Mouse (Mus musculus): Measurements from ENCODE around the gene Zbtb49.

The Zbtb49 gene

DNA sequence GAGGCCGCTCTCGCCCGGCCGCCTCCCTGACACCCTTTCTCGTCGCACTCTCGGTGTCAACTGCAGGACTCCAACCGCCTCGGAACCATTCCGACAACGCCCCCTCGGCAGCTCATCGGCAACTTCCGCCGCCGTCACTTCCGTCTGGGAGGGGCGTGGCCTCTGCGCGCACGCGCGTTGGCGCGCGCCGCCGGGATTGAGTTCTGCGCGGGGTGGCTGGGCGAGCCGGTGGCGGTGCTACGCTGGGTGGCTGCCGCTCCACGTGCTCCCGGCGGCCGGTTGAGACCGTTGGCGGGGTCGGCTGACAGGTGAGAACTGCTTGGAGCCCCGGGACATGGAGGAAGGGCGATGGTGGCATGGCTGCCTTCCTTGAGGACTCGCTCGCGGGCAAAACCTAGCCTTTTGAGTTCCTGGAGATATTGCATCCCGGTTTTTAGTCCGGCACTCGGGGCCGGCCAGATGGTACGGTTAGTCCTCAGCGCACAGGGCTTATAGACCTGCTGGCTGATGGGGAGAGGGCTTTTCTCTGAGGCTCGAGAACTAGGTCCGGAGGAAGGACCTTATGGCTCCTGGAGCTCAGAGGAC is at the start of gene Zbtb49, which contains the start of gene Lyar:
Gene Zbtb49 (minus strand): TSS at position 130 of the 585 bp plus-strand sequence.
Gene Lyar (plus strand): TSS at position 143 of the 585 bp plus-strand sequence.
- peak; percentile 93 to 94 for DNase-seq (ENCODE audit: low spot score in 2 of 2)

DNA sequence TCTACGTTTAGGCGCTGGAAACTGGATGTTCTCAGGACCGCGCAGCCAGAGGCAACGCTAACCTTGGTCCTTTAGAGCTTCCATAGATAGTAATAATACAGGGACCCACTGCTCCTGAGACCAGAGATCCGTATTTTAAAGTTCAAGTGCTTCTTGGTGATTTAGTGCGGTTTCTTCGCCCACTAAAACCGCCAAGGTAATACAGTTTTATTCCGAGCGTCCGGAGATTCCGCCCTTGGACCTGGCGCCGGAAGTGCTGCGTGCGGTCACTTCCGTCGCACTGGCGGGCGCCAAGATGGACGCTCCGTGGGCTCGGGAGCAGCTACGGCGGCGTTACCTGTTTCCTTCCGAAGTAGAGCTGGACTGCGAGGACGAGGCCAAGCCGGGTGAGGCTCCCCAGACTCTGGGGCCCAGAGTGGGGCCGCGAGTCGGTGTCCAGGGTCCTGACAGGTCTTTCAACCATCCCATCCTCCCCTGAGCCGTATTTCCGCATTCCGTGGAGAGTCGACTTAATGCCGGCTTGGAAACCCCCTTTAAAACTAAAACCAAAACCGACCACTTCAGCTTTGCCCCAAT is 39.9 kb upstream of the Zbtb49 start, which contains the start of gene Tmem128:
Gene Tmem128 (plus strand): TSS at position 79 of the 576 bp plus-strand sequence.
- peak; percentile 57 to 67 for DNase-seq (ENCODE audit: low spot score in 2 of 2)

DNA sequence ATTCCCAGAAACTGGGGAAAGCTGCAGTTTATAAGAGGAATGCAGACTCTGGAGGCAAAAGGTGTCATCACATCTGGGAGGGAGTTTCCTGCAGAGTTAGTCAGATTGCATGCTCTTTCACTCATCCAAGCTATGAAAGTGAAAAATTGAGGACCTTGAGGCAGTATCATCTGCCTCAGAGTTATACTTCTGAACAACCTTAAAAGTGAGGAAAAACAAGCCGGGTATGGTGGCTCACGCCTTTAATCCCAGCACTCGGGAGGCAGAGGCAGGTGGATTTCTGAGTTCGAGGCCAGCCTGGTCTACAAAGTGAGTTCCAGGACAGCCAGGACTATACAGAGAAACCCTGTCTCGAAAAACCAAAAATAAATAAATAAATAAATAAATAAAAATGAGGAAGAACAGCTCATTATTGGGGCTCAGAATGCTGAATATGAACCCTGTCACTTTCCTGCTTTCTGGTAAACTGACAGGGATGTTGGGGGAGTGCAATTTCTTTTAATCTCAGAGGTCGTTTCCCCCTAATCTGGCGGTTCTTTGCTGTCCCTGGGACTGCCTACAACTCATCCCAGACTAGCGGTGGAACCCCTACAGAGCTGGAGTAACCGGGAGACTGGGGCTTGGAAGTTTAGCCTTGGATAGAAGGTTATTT is 39.3 kb upstream of the Zbtb49 start:
- DNase-seq (ENCODE audit: low spot score in 2 of 2) = no peak

DNA sequence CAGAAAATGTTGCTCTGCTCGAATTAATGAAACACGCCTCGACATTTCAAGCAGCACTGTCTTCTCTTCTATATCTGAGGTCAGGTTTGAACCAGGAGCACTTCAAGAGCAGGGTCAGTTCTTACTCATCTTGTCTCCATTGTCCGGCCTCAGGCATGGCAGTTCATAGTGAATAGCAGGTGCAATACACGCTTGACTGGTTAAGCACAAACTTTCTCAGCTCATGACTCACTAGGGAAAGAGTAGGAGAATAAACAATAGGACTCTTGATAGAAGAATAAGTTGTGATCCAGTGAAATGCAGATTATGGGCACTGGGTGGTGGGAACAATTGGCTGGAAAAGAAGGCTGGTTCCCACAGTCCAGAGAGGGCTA is 38.5 kb upstream of the Zbtb49 start:
- no peak for DNase-seq (ENCODE audit: low spot score in 2 of 2)

DNA sequence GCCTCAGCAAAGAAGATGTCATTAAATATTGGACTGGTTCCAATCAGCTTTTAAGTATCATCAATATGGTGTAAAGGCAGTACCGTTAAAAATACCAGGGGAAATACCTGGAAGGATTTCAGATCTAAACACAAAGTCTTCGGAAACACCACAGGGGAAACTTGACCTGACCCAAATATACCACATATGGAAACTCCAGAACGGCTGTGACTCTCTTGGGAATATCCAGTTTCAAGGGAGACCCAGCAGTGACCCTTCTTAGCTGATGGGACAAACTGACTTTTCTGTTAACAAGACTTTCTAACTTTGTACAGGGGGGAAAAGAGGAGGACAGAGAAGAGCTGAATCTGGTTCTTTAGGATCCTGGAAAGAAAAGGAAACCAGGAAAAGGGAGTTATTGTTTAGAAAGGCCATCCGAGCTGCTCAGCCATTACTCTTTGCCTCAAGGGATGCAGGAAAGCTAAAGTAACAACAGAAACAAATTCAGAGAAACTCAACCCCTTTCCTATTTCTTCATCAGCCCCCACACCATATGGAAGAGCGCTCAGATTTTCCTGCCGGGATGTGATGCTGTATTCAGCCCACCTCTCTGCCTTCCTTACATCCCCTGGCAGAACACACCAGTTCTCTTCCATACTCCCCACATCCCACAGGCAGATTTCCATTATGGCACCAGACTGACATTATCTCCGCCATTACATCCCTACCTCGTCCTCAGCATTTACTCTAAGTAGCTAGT is 37.9 kb upstream of the Zbtb49 start:
- no peak for DNase-seq (ENCODE audit: low spot score in 2 of 2)

DNA sequence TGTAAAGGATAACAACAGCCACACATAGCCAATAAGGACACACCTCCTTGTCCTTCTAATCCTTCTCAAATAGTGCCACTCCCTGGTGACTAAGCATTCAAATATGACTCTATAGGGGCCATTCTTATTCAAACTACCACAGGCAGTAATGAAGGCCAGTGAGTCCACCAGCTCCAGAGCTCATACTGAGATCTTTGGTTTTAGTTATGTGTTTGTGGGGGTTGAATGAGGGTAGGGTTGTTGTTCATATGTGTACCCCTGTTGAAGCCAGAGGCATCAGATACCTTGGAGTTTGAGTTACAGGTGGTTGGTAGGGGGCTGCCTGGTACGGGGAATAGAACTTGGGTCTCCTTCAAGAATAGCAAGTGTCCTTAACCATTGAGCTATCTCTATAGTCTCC is 36.3 kb upstream of the Zbtb49 start:
- DNase-seq (ENCODE audit: low spot score in 2 of 2) = no peak

DNA sequence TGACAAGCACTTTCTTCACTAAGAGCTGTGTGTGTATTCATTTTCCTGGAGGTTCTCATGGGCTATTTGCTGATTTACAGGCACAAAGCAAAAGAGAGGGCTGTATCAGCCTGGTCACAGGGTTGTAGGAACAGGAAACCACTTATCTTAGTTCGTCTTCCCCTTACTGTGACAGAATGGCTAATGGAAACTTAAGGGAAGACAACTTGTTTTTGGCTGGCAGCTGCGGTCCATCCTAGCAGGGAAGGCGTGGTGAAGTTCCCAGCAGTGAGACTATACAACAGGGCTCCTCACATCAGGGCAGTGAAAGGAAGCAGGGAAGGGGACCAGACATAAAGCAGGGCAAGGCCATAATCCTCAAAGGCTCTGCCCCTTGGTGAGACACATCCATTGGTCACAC is 35.4 kb upstream of the Zbtb49 start:
- no peak for DNase-seq (ENCODE audit: low spot score in 2 of 2)

DNA sequence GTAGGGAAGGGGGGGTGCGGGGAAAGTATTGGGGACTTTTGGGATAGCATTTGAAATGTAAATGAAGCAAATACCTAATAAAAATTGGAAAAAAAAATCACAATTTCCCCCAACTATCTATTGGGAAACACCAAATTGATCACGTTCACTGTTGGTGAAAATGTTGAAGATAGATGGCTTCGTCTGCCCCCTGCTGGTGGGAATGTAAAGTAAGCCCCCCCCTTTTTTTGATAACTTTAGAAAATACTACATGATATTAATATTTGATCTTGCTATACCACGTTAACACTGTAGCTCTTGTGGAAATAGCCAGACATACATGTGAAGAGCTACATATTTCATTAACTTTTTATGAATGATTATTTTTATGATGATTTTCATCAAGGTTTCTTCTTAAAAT is 34.9 kb upstream of the Zbtb49 start:
- no peak for DNase-seq (ENCODE audit: low spot score in 2 of 2)

DNA sequence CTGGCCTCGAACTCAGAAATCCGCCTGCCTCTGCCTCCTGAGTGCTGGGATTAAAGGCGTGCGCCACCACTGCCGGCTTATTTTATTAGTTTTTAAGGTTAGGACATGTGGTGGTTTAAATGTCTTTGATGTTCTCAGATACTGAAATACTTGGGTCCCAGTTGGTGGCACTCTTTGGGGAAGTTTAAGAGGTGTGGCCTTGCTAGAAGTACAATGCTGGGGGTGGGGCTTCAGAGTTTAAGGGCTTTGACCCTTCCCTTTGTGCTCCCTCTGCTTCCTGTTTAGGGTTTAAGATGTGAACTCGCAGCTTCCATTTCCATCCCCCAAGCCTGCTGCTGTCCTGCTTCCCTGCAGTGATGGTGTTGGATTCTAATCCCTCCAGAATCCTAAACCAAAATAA is 21.7 kb upstream of the Zbtb49 start:
- DNase-seq (ENCODE audit: low spot score in 2 of 2) = no peak

DNA sequence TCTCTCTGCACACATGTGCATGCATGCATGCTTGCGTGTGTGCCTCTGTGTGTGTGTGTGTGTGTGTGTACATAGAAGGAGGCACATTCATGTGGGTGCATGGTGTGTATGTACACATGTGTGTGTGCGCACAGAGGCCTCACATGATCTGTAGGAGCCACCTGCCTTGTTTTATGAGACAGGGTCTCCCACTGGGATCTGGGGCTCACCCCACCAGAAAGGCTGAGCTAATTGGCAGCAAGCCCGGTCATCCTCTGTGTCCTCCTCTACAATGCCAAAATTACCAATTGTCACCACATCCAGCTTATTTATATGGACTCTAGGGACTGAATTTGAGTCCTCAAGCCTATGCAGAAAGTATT is 21.2 kb upstream of the Zbtb49 start:
- DNase-seq (ENCODE audit: low spot score in 2 of 2) = no peak

DNA sequence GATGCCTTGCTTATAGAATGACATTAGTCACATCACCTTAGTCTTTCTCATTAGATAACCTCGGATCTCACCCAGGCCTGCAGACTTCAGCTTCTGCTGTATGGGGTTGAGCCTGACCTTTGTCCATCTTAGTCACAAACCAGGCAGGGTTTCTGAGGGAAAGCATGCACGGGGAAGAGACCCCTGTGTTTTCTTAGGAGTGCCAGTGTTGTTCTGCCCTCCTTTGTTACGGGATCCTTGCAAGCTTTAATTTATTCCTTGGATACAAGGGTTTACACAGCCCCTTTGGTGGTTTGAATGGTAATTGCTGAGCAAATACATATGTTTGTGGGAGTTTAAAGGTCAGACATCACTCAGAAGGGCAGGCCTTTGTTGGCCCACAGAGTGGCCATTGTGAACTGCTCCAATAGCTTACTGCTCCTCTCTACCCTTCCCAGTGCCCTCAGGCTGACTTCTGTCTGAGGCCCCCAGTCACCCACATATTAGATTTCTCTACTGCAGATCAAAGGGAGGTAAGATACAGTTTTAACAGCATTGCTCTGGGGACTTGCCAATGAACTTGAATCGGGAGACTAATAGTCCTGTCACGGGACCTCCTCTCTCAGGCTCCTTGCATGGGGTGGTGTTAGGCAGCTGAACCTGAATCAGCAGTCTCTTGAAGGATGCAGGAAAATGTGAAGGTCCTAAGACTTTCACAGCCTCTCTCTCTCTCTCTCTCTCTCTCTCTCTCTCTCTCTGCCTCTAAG is 20.6 kb upstream of the Zbtb49 start:
- DNase-seq (ENCODE audit: low spot score in 2 of 2) = no peak

DNA sequence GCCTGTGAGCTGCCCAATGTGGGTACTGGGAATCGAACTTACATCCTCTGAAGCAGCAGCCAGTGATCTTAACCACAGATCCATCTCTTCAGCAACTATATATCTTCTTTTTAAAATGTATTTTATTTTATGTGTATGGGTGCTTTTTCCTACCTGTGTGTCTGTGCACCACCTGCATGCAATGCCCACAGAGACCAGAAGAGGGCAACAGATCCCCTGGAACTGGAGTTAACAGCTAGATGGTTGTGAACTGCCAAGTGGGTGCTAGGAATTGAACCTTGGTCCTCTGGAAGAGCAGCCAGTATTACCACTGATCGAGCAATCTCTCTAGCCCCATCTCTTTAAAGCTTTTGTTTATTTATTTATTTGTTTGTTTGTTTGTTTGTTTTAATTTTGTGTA is 16.4 kb upstream of the Zbtb49 start:
- no peak for DNase-seq (ENCODE audit: low spot score in 2 of 2)

DNA sequence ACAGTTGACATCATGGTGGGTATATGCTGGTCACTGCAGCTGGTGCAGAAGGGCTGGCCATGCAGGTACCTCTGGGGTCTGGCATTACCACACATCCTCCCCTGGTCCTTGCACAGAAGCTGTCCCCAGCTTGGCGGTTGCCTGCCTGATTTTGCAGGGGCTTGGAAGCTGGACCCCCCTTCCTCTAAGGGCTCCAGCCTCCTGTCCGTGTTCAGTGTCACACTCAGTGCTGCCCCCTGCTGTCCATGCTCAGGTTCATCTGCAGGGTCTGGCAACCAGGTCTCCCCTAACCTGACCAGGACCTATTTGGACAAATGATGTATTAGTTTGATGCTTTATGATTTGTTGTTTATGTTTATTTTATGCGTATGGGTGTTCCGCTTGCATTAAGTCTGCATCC is 15.2 kb upstream of the Zbtb49 start:
- DNase-seq (ENCODE audit: low spot score in 2 of 2) = peak; percentile 36 to 61

DNA sequence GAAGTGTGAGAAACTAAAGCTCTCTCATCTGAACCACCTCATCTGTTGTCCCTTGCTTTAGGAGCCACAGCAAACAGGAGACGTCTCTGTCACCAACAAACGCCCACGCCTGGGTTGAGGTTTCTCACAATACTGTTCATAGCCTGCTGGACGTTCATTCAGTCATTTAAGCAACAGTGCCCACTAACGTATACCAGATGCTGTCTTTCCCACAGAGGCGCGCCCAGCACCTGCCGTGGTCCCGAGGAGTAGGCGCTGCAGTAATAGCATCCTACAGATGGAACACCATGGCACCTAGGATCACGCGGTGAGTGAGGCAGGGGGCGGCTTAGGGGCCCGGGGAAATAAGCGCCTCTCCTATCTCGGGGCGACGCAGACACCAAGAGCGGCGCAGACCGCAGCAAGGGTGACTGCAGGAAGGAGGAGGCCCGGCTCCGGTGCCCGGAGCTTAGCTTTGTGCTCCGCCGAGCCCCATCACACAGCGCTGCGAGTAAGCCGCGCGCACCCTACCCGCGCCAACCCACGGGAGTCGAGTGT is 418 bp downstream of the Zbtb49 start:
- DNase-seq (ENCODE audit: low spot score in 2 of 2) = peak; percentile 45 to 55

DNA sequence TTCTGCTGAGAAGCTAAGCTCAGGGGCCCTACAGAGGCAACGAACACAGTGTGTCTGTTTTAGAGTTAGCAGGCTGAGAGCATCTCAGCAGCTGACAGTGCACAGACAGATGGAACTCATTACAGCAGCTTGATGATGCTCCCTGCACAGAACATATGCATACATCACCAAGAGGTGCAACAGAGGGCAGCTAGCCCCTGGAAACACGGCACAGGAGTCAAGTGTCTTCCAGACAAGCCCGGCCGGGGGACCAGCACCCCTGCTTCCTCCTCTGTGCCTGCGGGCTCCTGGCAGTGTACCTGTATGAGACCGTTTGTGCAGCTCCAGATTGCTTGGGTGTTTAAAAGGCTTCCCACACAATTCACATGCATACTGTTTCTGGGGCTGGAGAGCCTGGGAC is 7.2 kb downstream of the Zbtb49 start:
- DNase-seq (ENCODE audit: low spot score in 2 of 2) = no peak

DNA sequence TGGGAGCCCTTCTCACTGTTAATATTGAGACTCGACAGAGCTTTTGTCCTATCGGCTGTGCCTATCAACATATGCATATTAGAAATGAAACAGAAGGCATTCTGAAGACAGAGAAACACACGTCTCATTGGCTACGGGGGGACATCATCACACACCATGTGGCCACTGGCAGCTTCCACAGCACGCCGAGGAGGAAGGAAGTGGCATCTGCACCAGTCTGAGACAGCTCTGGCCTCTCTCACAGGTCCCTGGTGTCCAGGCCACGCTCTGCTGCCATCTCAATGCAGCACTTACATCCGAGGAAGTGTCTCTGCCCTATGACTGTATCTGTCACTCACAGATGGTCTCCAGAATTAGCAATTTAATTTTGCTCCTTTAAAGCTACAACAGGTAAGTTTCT is 8.6 kb downstream of the Zbtb49 start:
- DNase-seq (ENCODE audit: low spot score in 2 of 2) = peak; percentile 22 to 72

DNA sequence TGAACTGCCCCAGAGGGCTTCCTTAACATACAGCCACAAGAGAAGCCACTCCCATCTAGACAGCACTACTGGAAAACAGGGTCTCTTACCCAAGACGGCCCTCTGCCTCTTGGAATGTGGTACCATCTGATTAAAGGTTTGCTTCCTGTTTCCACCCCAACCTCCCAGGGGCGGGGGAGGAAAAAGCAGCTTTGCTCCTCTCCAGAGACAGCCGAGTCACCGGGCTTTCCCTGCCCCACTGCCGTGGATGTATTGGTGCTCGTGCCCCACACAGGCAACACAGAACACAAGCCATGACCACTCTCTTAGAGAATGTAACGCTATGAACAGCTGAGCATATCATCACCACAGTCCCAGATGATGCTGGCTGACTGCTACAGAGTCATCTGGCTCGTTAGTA is 11.3 kb downstream of the Zbtb49 start:
- no peak for DNase-seq (ENCODE audit: low spot score in 2 of 2)

DNA sequence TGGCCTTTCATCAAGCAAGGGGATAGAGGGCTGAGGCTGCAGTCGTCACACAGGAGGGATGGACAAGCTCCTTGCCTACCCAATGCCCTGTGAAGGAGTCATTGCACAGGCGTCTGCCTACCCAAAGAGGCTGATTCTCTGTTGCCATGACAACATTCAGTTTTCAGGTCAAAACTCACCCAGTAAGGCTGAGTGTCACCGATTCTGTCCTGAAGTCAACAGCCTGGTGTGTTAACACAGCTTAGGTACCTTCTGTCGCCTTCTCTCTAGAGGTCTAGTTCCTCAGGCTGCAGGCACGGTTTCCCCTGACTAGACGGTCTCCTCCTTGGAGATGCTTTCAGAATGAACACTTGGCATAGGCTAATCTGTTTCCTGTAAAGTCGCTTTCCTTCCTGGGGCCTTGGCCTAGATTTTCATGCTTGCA is 14.9 kb downstream of the Zbtb49 start:
- no peak for DNase-seq (ENCODE audit: low spot score in 2 of 2)

DNA sequence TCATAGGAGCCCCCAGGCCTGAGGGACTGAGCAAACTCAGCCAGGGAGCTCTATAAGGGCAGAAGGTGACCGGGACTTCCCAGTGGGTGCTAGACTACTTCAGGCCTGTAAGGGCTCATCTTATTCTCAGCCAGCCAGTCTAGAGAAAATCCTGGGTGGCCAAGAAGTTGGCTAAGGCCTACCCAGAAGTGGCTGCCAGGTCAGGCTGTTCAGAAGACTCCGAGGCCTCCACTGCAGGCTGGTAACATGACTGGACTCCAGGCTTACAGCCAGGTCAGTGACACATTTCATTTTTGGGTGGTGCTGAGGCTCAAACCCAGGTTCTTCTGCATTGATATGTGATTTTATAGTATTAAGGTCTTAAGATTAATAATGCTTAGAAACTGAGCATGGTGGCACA is 20.6 kb downstream of the Zbtb49 start:
- no peak for DNase-seq (ENCODE audit: low spot score in 2 of 2)

DNA sequence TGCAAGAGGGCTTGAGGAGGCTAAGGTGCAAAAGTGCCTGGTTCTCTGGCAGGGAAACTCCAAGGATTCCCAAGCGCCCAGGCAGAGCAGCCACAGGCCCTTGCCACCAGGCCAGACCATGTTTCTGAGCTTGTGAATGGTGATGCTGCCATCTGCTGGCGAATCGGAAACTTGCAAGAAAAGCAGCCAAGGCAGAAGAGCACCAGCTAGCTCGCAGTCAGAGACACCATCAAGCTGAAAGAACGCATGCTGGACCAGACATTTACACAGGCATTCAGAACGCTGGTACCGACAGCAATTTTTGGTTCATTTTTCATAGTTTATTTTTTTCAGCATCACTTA is 22.8 kb downstream of the Zbtb49 start:
- peak; percentile 32 to 64 for DNase-seq (ENCODE audit: low spot score in 2 of 2)

DNA sequence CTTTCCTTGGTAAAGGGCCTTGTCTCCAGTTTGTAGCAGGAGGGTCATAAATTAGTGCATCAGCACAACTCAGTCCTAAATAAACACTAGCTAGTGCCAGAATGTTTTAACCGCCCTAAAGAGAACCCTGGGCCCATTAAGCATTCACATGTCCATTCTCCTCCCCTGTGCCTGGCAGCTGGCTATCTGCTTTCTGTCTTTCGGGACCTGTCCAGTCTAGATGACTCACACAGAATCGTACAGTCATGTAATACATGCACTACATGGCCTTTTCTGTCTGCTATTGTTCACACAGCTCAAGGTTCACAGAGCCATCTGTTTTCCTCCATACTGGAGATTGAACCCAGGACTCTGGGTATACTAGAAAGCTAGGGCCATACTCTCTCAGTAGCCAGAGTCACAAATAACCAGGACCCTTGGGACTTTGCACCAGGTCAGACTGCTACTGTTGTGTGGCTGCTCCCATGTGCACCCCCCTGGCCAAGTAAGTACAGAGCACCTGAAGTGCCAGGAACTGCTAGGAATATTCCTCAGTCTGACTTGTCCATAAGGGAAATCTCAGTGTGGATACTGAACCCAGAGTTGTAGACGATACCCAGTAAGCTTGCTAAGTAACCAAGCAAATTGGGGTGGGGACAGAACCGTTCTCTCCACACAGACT is 23.3 kb downstream of the Zbtb49 start:
- no peak for DNase-seq (ENCODE audit: low spot score in 2 of 2)
